Mouse (Mus musculus) ovary, postnatal 10 days (tissue): ENCODE measurements around the gene 9130204L05Rik.

ENCODE experiments used
- DNase-seq: peaks from one replicate; pipeline ENCODE4 v3.0.0; 2022; ENCODE audit warnings: low spot score

Gene 9130204L05Rik

GRCm38 (mm10) chr3:91090703-91091102, at the start of gene 9130204L05Rik:
9130204L05Rik (minus strand) TSS chr3:91090803.
- DNase-seq: no peak

- DNase-seq: no peak
Measured at GRCm38 (mm10) chr3:91108696-91109095, 18.1 kb upstream of the 9130204L05Rik start.

GRCm38 (mm10) chr3:91059211-91059610, 31.4 kb downstream of the 9130204L05Rik start:
- DNase-seq: no peak

- DNase-seq: no peak
Measured at GRCm38 (mm10) chr3:91052654-91053053, 37.9 kb downstream of the 9130204L05Rik start.
